Mouse (Mus musculus) heart, embryonic 13.5 days (tissue): ENCODE results near the gene Ebf3. TPM values are rescaled to one million over a fixed set of nuclear protein-coding genes. Genes with fewer than 3 reads are reported as not detected.
A peak's percentile ranks its signal among the peaks of the same experiment; 100 is the strongest.

Experiments
- ATAC-seq: fragments of 200-750 bp; cut with Nextera tagmentation; 2 replicates; pipeline ENCODE4 v1.8.0; 2017; ENCODE audit warnings: moderate TSS enrichment; ENCODE audit not compliant: insufficient number of reproducible peaks, low FRiP score, low TSS enrichment; ENCODE audit errors: extremely low read depth
- H3K27ac ChIP-seq: fragments of 300-500 bp; sonication (generic); replicated peaks from 2 replicates; pipeline ENCODE4 v1.5.1; 2015; ENCODE audit warnings: moderate library complexity, mild to moderate bottlenecking, inconsistent platforms
- H3K27me3 ChIP-seq: fragments of 300-500 bp; sonication (generic); replicated peaks from 2 replicates; pipeline ENCODE4 v1.6.1; 2015; ENCODE audit warnings: mild to moderate bottlenecking, inconsistent platforms
- H3K36me3 ChIP-seq: fragments of 300-500 bp; sonication (generic); 2 replicates; pipeline ENCODE4 v1.6.1; 2015; ENCODE audit warnings: mild to moderate bottlenecking, inconsistent platforms
- H3K4me1 ChIP-seq: fragments of 300-500 bp; sonication (generic); 2 replicates; pipeline ENCODE4 v1.6.1; 2015; ENCODE audit warnings: inconsistent platforms
- H3K4me2 ChIP-seq: fragments of 300-500 bp; sonication (generic); 2 replicates; pipeline ENCODE4 v1.6.1; 2015; ENCODE audit warnings: inconsistent platforms, mild to moderate bottlenecking, moderate library complexity
- H3K4me3 ChIP-seq: fragments of 300-500 bp; sonication (generic); 2 replicates; pipeline ENCODE4 v1.5.1; 2015; ENCODE audit warnings: moderate library complexity, mild to moderate bottlenecking, inconsistent platforms
- H3K9ac ChIP-seq: fragments of 300-500 bp; sonication (generic); 2 replicates; pipeline ENCODE4 v1.6.1; 2015; ENCODE audit warnings: inconsistent platforms, mild to moderate bottlenecking, moderate library complexity
- H3K9me3 ChIP-seq: fragments of 300-500 bp; sonication (generic); 2 replicates; pipeline ENCODE4 v1.6.1; 2016; ENCODE audit warnings: inconsistent platforms
- WGBS: fragments of 180-500 bp; shearing (Covaris S2); methylation state at CpG from one replicate; pipeline ENCODE4 v1.1.7; 2015; ENCODE audit warnings: mixed read lengths; 5-methylcytosine and 5-hydroxymethylcytosine counted together
- polyA plus RNA-seq: library from polyadenylated mRNA; unstranded; fragments of >200 nt; fragmentation: Nextera tagmentation; extraction: Ambion mirVana; gene quantifications from 2 replicates; pipeline ENCODE4 v1.2.1, GENCODE M21; 2015

Gene Ebf3
- polyA plus RNA-seq, 1 experiment from 2014 or later = 0.52 TPM

- Histone ChIP-seq H3K36me3 (no peaks in the 10 kb centered on the region), H3K4me2 (no peak overlapping the region), H3K4me3 (no peak overlapping the region), H3K9ac (no peak overlapping the region), H3K9me3 (no peaks in the 10 kb centered on the region), H3K4me1 (peaks cover 11% of the 10 kb centered on the region), H3K27ac (no peak overlapping the region), H3K27me3 (peaks cover 52% of the 10 kb centered on the region)
- WGBS = 63% methylated on average over 9 of the region's 9 CpGs
- ATAC-seq = no peak
Observed at GRCm38 (mm10) chr7:137267441-137267840, 46.8 kb downstream of the Ebf3 start.

GRCm38 (mm10) chr7:137266575-137266974 is 47.7 kb downstream of the Ebf3 start:
- H3K27me3 ChIP-seq = peaks cover 52% of the 10 kb centered on the region
- 10% methylated on average over 17 of the region's 17 CpGs for WGBS
- H3K27ac ChIP-seq = no peak overlapping the region
- ATAC-seq = no peak
- no peaks in the 10 kb centered on the region for H3K36me3 ChIP-seq
- H3K9me3 ChIP-seq = no peaks in the 10 kb centered on the region
- H3K4me2 ChIP-seq = peak overlapping the region; percentile 46
- peak overlapping the region; percentile 19; the same call in 1 of the 2 replicates for H3K4me3 ChIP-seq
- H3K9ac ChIP-seq = no peak overlapping the region
- H3K4me1 ChIP-seq = peaks cover 11% of the 10 kb centered on the region

GRCm38 (mm10) chr7:137262330-137262729 is 51.9 kb downstream of the Ebf3 start:
- H3K9ac ChIP-seq = no peak overlapping the region
- peaks cover 33% of the 10 kb centered on the region for H3K27me3 ChIP-seq
- no peak overlapping the region for H3K27ac ChIP-seq
- ATAC-seq = no peak
- H3K4me2 ChIP-seq = no peak overlapping the region
- no peaks in the 10 kb centered on the region for H3K36me3 ChIP-seq
- H3K4me1 ChIP-seq = peaks cover 11% of the 10 kb centered on the region
- 81% methylated on average over 8 of the region's 8 CpGs for WGBS
- H3K9me3 ChIP-seq = no peaks in the 10 kb centered on the region
- H3K4me3 ChIP-seq = no peak overlapping the region

- H3K4me3 ChIP-seq = no peak overlapping the region
- no peak overlapping the region for H3K4me2 ChIP-seq
- H3K36me3 ChIP-seq = no peaks in the 10 kb centered on the region
- H3K27me3 ChIP-seq = peaks cover 36% of the 10 kb centered on the region
- WGBS = 40% methylated on average over 11 of the region's 11 CpGs
- H3K27ac ChIP-seq = no peak overlapping the region
- H3K9ac ChIP-seq = no peak overlapping the region
- H3K9me3 ChIP-seq = no peaks in the 10 kb centered on the region
- H3K4me1 ChIP-seq = no peaks in the 10 kb centered on the region
- ATAC-seq = no peak
Observed at GRCm38 (mm10) chr7:137246213-137246872, 67.9 kb downstream of the Ebf3 start.

GRCm38 (mm10) chr7:137244839-137245238 is 69.4 kb downstream of the Ebf3 start:
- H3K36me3 ChIP-seq = no peaks in the 10 kb centered on the region
- H3K9me3 ChIP-seq = no peaks in the 10 kb centered on the region
- H3K4me2 ChIP-seq = no peak overlapping the region
- no peak overlapping the region for H3K9ac ChIP-seq
- ATAC-seq = no peak
- H3K27me3 ChIP-seq = peaks cover 42% of the 10 kb centered on the region
- H3K4me1 ChIP-seq = no peaks in the 10 kb centered on the region
- WGBS = 83% methylated on average over 7 of the region's 7 CpGs
- H3K4me3 ChIP-seq = no peak overlapping the region
- no peak overlapping the region for H3K27ac ChIP-seq

- no peak overlapping the region for H3K4me3 ChIP-seq
- no peaks in the 10 kb centered on the region for H3K36me3 ChIP-seq
- H3K27me3 ChIP-seq = peaks cover 58% of the 10 kb centered on the region
- no peak overlapping the region for H3K9ac ChIP-seq
- ATAC-seq = no peak
- H3K27ac ChIP-seq = no peak overlapping the region
- no peaks in the 10 kb centered on the region for H3K9me3 ChIP-seq
- 78% methylated on average over 8 of the region's 8 CpGs for WGBS
- H3K4me2 ChIP-seq = no peak overlapping the region
- H3K4me1 ChIP-seq = no peaks in the 10 kb centered on the region
Observed at GRCm38 (mm10) chr7:137240481-137240880, 73.8 kb downstream of the Ebf3 start.

- H3K27me3 ChIP-seq = peaks cover 50% of the 10 kb centered on the region
- no peak overlapping the region for H3K9ac ChIP-seq
- ATAC-seq = no peak
- H3K36me3 ChIP-seq = no peaks in the 10 kb centered on the region
- WGBS = 76% methylated on average over 5 of the region's 5 CpGs
- no peak overlapping the region for H3K4me2 ChIP-seq
- H3K9me3 ChIP-seq = no peaks in the 10 kb centered on the region
- H3K27ac ChIP-seq = no peak overlapping the region
- no peaks in the 10 kb centered on the region for H3K4me1 ChIP-seq
- H3K4me3 ChIP-seq = no peak overlapping the region
Observed at GRCm38 (mm10) chr7:137239542-137240133, 74.6 kb downstream of the Ebf3 start.

GRCm38 (mm10) chr7:137237419-137237818 is 76.8 kb downstream of the Ebf3 start:
- H3K4me2 ChIP-seq = no peak overlapping the region
- WGBS = 73% methylated on average over 12 of the region's 12 CpGs

GRCm38 (mm10) chr7:137223823-137224222 is 90.4 kb downstream of the Ebf3 start:
- H3K4me1 ChIP-seq = peaks cover 7% of the 10 kb centered on the region; the same call in 1 of the 2 replicates
- no peaks in the 10 kb centered on the region for H3K9me3 ChIP-seq
- ATAC-seq = no peak
- H3K4me3 ChIP-seq = no peak overlapping the region
- no peak overlapping the region for H3K27ac ChIP-seq
- H3K9ac ChIP-seq = no peak overlapping the region
- H3K36me3 ChIP-seq = no peaks in the 10 kb centered on the region
- 73% methylated on average over 3 of the region's 3 CpGs for WGBS
- no peaks in the 10 kb centered on the region; the same call in 1 of the 2 replicates for H3K27me3 ChIP-seq
- no peak overlapping the region for H3K4me2 ChIP-seq

More at GRCm38 (mm10) chr7:137237419-137237818, 76.8 kb downstream of the Ebf3 start:
- Histone ChIP-seq H3K4me3 (no peak overlapping the region), H3K27me3 (peaks cover 41% of the 10 kb centered on the region), H3K9me3 (no peaks in the 10 kb centered on the region), H3K27ac (no peak overlapping the region), H3K4me1 (no peaks in the 10 kb centered on the region), H3K36me3 (no peaks in the 10 kb centered on the region), H3K9ac (no peak overlapping the region)
- ATAC-seq = no peak

- no peak overlapping the region for H3K27ac ChIP-seq
- H3K9me3 ChIP-seq = no peaks in the 10 kb centered on the region
- 81% methylated on average over 6 of the region's 6 CpGs for WGBS
- H3K9ac ChIP-seq = no peak overlapping the region
- H3K4me1 ChIP-seq = peaks cover 7% of the 10 kb centered on the region; the same call in 1 of the 2 replicates
- no peak for ATAC-seq
- no peak overlapping the region for H3K4me2 ChIP-seq
- H3K4me3 ChIP-seq = no peak overlapping the region
- H3K27me3 ChIP-seq = no peaks in the 10 kb centered on the region
- H3K36me3 ChIP-seq = no peaks in the 10 kb centered on the region
Observed at GRCm38 (mm10) chr7:137222831-137223505, 91.3 kb downstream of the Ebf3 start.

GRCm38 (mm10) chr7:137221599-137221998 is 92.6 kb downstream of the Ebf3 start:
- WGBS = 35% methylated on average over 6 of the region's 6 CpGs
- H3K27ac ChIP-seq = no peak overlapping the region
- H3K9ac ChIP-seq = no peak overlapping the region
- no peak overlapping the region for H3K4me3 ChIP-seq
- H3K4me1 ChIP-seq = peaks cover 7% of the 10 kb centered on the region; the same call in 1 of the 2 replicates
- H3K9me3 ChIP-seq = no peaks in the 10 kb centered on the region
- no peaks in the 10 kb centered on the region for H3K27me3 ChIP-seq
- no peak for ATAC-seq
- H3K36me3 ChIP-seq = no peaks in the 10 kb centered on the region
- H3K4me2 ChIP-seq = no peak overlapping the region
